Mouse (Mus musculus) embryo, embryonic 9.5 days (tissue): Measurements from ENCODE around the gene Nkx2-2.
"Not testable (repeated sequence)": the region's sequence is repeated elsewhere in the genome, so short reads cannot be mapped to it uniquely, and the experiment has no call there.

Source experiments
- DNase-seq: peaks from one replicate; pipeline ENCODE4 v3.0.0-alpha.2; 2017; ENCODE audit errors: extremely low spot score

Gene Nkx2-2

DNA sequence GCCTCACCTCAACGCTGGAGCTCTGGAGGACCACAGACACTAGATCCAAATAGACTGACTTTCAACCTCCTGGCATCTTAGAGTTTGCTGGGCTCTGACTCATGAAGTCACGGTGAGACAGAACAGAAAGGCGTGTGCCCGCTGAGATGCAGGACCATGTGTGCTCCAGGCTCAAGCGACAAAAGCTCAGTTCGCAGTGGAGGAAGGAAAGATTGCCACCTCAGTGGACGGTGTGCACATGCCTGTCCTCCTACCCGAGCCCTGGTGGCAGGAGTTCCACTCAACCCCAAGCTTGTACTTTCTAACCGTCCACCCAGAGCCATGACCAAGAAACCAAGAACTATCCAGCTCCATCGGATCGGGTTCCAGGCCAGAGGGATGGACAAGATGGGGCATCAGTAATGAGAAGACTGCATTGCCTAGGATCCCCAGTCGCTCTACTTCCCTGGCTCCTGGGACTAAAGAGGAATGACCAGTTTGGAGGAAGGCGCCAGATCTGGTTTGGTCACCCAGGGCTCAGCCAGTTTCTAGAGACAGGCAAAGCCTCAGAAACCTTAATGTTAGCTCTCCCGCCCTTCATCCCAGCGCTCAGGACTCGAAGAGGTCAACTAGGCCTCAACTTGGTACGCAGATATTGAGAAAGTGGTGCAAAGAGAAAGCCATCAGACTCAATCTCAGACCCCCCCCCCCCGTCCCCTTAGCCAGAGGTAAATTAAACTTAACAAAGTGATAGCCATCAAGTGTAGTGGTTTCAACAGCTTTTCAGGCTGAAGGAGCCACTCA, 11.9 kb downstream of the Nkx2-2 start:
- peak; percentile 24 for DNase-seq

DNA sequence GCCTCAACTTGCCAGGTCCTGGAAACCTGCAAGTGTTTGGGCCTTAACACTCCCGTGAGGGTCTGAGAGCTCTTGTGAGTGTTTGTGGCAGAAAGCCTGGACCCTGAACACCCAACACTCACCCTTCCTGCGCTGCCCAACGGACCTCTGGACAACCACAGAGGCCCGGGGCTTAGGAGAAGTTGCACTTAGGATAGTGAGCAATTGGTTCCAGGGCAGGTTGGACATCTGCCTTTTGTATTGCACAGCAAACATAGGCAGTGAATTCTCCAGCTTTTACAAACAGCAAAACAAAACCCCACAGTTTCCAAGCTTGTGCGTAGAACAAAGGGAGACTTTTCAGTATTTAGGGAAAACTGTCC, 12.8 kb downstream of the Nkx2-2 start:
- DNase-seq, result no peak

DNA sequence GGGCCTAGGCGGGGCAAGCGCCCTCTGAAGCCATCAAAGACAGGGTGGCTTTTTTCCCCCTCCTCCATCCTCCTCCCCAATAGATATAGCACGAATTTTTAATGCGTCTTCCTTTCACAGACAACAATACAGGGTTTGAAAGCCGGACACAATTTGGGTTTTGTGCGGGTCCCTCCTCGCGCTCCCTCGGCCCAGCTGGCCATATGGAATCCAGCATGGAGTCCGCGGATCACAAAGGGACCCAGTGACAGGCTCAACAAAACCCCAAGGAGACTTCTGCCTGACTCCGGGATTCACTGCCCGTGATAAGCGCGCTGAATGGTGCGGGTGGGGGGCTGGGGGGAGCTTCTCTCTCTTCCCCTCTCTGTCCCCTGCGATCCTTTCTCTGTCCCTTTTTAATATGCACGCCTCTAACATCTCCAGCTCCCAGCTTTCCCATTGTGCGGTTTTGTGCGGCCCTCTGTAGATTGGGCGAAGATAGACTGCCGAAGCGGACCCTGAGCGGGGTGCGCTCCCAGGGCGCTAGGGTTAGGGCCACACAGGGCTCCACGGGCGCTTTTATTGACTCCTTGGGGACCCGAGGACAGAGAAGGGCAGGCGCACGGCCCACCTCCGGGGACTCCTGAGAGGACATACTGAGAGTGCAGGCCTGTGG, 13.3 kb downstream of the Nkx2-2 start:
- peak; percentile 56 for DNase-seq

DNA sequence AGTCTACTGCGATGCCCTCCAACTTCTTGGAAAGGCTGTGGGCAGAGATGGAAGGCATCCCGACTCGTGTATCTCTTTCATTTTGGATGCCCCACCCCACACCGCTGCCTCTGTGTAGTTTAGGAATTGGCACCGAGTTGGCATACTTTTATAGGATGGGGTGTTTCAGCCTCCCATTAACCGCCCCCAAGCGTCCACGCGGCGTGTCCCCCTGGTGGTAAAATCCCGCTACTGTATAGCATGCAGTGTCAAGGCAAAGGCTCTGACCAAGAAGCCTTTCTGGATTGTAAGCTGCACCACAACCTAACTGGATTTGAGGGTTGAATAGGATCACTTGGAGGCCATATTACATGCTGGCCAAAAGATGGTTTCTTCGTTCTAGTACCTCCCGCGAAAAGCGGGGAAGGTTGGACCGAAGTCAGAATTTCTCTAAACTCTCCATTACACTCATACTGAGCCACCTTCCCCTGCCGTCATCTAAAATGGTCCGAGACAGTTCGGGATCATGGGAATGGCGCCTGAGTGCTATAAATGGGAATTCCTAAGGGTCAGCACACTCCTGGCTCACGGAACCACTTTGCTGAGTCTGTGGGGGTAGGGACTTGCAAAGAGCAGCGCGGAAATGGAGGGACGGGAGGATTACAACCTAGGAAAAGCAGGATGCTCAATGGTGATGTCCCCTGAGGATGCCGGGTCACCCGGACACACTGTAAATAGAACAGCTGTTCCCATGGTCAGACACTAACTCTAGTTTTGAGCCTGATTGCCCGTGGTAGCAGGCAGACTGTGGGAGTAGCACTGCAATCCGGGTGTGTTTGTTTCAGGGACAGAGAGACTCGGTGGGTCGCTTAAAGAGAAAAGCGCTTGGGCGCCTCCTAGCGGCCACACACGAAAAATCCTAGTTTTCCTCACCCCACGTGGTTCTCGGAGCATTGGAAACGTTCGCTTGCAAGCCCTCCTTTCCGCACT, 15.7 kb downstream of the Nkx2-2 start:
- DNase-seq, result peak; percentile 86

DNA sequence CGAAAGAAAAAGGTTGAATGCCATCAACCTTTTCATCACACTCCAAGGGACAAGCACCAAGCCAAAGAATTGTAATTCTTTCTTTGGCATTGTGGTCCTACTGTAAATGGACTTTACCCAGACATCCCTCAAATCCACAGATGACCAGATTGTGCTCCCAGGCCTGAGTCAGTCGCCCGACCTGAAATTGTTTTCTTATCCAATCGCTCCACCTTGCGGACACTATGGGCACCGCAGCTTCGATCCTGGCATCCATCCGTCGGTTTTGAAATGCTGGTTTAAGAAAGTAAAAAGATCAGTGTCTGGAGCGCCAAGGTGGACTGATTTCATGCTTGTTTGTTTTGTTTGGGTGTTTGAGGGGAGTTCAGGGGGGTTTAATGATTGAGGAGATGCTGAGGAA, 16.4 kb downstream of the Nkx2-2 start:
- peak; percentile 84 for DNase-seq

DNA sequence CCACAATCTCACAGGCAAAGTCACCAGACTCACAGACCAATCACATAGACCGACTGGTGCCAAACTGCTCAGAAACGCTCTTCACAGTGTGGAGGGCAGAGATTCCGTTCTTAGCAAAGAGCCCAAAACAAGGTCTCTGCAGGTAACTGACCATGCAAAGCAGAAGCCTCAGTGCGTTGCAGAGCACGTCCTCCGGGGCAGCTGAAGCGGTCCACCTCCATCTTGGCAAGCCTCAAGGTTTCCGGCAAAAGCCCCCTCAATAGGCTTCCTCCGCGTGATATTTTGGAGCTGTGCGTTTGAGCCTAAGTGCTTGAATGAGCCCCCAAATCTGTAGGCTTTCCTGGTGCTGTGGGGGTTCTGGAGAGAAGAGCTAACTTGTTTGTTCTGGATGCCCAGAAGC, 18.7 kb downstream of the Nkx2-2 start:
- DNase-seq, result no peak

DNA sequence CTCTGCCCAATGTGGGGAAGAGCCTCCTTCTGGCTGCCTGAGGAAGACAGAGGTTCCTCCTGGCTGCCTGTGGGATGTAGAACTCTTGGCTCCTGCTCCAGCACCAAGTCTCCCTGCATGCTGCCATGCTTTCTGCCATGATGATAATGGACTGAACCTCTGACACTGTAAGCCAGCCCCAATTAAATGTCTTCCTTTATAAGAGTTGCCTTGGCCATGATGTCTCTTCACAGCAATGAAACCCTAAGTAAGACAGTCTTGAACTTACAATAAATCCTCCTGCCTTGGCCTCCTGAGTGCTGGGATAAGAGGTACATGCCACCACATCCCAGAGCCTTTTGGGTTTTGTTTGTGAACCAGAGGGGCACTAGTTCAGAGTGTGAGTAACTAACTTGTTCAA, 20.3 kb downstream of the Nkx2-2 start:
- DNase-seq, result no peak

DNA sequence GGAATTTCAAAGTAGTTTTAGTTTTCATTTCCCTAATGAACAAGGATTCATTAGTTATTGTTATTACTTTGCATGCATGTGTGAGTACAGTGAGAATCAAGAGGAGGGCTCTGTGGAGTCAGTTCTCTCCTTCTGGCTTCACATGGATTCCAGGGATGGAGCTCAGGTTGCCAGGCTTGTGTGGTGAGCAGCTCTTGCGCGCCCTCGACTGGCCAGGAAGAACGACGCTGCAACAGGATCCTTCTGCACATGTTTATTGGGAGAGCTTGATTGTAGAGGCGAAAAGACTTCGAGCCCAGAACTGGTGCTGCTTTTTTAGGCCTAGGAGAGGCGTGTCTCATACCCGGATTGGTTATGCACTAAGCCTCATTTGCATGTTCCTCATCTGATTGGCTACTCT, 23.5 kb downstream of the Nkx2-2 start:
- not testable (repeated sequence) for DNase-seq

DNA sequence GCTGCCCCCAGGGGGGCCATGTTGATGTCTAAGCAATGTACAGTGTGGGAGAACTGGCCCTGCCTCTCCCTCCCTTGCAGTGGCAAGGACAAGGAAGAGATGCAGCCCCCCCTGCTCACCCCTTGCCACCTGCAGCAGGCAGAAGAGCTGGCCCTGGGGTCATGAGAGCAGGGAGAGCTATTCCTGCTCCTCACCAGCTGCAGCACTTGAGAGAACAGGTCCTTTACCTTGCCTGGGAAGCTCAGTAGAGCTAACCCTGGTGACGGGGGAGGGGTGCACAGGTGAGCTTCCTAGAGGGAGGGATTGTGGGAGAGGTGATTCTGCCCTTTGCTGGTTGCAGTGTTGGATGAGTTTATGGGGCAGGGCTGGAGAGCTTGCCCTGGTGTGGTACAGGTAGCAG, 28.2 kb downstream of the Nkx2-2 start:
- DNase-seq, result no peak

DNA sequence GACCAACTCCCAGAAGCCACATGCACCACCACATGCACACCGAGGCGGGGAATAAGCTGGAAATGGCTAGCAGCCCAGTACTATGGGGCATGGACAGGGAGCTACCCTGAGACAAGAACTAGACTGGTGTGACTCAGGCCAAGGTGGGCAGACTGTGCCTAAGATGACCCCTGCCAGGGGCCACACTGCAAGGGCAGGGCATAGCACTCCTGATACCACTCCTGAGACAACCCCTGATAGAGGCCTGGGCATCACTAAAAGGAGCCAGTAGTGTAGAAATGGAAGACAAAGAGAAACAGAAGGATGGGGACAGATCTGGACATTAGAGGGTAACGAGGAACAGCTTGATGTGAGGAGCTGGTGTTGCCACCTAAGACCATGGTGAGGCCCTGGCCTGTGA, 28.7 kb downstream of the Nkx2-2 start:
- no peak for DNase-seq

DNA sequence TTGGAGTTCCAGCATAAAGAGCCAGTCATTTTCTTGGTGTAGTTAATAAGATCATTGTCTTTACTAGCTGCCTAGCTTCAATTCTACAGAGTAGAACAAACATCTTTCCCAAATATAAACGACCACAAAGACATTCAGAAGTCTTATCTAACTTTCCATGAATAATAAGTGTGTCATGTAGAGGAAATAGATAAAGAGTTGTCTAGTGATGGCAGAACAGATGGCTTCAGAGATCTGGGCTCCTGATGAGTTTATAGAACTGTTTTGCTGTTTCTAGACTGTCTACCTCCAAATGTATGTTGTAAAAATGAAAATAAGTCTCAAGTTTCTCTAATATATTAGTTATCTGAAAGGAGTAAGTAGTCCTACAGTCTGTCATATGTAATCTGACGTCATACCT, 41.5 kb downstream of the Nkx2-2 start:
- no peak for DNase-seq
